Mouse (Mus musculus) olfactory bulb, adult 2 months (tissue): ENCODE measurements around the gene Inpp5a.

ENCODE experiments used
- CTCF ChIP-seq: fragments of 200-500 bp; IDR thresholded peaks from 2 replicates; pipeline ENCODE4 v1.5.1; 2012; ENCODE audit warnings: low read depth, mild to moderate bottlenecking, low read length, moderate library complexity; ENCODE audit not compliant: insufficient read depth
- POLR2A ChIP-seq: fragments of 200-500 bp; IDR thresholded peaks from 2 replicates; pipeline ENCODE4 v1.6.1; 2012; ENCODE audit warnings: mild to moderate bottlenecking, low read depth, low read length, moderate library complexity; ENCODE audit not compliant: insufficient read depth

DNA sequence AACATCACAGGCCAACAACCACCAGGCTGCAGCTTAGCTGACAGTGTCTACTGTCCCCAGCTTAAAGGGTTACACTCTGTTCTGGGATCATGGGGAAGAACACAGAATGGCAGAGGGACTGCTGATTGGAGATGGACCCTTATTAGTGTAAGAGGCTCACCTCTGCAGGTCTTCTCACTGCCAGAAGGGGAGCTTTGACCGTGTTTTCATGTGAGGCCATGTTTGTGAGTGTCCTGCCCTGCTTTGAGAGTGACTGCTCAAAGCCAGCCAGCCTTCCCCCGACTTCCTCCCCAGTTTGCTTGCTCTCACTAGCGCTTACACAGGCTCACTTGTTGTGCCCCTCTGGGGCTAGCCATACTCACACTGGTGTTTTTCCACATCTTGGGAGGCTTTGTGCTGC, 58.5 kb downstream of the Inpp5a start:
- TF ChIP-seq POLR2A (no peak), CTCF (no peak)
